Comparison of ENCODE assay signal across 9 mouse cellular contexts in genomic region chr9:114805151-114805671, GRCm38 (mm10). TPM values are rescaled to one million over a fixed set of nuclear protein-coding genes. Genes with fewer than 3 reads are reported as not detected.
A peak's percentile ranks its signal among the peaks of the same experiment; 100 is the strongest.
DNase-seq lines count a peak whose midpoint lies in the region; ATAC-seq lines count a peak whose summit lies in the region.
"Had no signal": no experiment of that assay in that cellular context is flagged by ENCODE, and none has a peak within 500 bp of the region (broad histone marks: within the 10 kb centered on the region; RNA-seq: fewer than 3 reads in every experiment).

No protein-coding gene starts in this region.

- H3K27me3 ChIP-seq in hindbrain, embryonic 12.5 days = peaks cover 3% of the 10 kb centered on the region; the same call in 1 of the 2 replicates
- no peaks in the 10 kb centered on the region for H3K27me3 ChIP-seq in hindbrain, embryonic 11.5 days (ENCODE audit: control insufficient read depth, insufficient read depth, low read length)
- no peaks in the 10 kb centered on the region for H3K27me3 ChIP-seq in intestine, embryonic 15.5 days (replicated peaks)
- 0 out of 2 replicates have a peak, but pooled peaks cover 7% of the 10 kb centered on the region for H3K27me3 ChIP-seq in midbrain, embryonic 13.5 days

- H3K36me3 ChIP-seq in hindbrain, embryonic 12.5 days = no peaks in the 10 kb centered on the region
- H3K36me3 ChIP-seq in hindbrain, embryonic 11.5 days (ENCODE audit: control insufficient read depth, insufficient read depth, low read length) = no peaks in the 10 kb centered on the region
- H3K36me3 ChIP-seq in intestine, embryonic 15.5 days = no peaks in the 10 kb centered on the region
- H3K36me3 ChIP-seq in midbrain, embryonic 13.5 days = no peaks in the 10 kb centered on the region
- H3K36me3 ChIP-seq: G1E had no signal

- H3K9ac ChIP-seq in hindbrain, embryonic 12.5 days = no peak overlapping the region
- H3K9ac ChIP-seq in hindbrain, embryonic 11.5 days (ENCODE audit: low read depth, low read length) = no peak overlapping the region
- H3K9ac ChIP-seq in intestine, embryonic 15.5 days = no peak overlapping the region
- no peak overlapping the region for H3K9ac ChIP-seq in midbrain, embryonic 13.5 days (replicated peaks)

- H3K9me3 ChIP-seq in hindbrain, embryonic 12.5 days (replicated peaks) = no peaks in the 10 kb centered on the region
- no peaks in the 10 kb centered on the region for H3K9me3 ChIP-seq in hindbrain, embryonic 11.5 days (ENCODE audit: control insufficient read depth, low read length)
- H3K9me3 ChIP-seq in intestine, embryonic 15.5 days = no peaks in the 10 kb centered on the region
- H3K9me3 ChIP-seq in midbrain, embryonic 13.5 days = no peaks in the 10 kb centered on the region

- 0 out of 2 replicates have a peak, but pooled peaks have one; percentile 35 for ATAC-seq in hindbrain, embryonic 12.5 days (ENCODE audit: low FRiP score)
- no peak for ATAC-seq in hindbrain, embryonic 11.5 days (ENCODE audit: low FRiP score)
- ATAC-seq in intestine, embryonic 15.5 days = peak; percentile 54
- peak; percentile 56 for ATAC-seq in midbrain, embryonic 13.5 days

- DNase-seq in hindbrain, embryonic 11.5 days (ENCODE audit: low spot score) = no peak
- peak; percentile 14 to 39 for DNase-seq in frontal cortex, postnatal 14 days (ENCODE audit: low spot score in 2 of 2)
- peak; percentile 22 to 47 for DNase-seq in left cerebral cortex, adult 18-20 months (ENCODE audit: low spot score in 2 of 2)
- DNase-seq in yolk sac, embryonic 10.5 days (ENCODE audit: low spot score) = no peak
- DNase-seq in cerebellum, postnatal 36 days = no peak

- no peak overlapping the region for H3K4me2 ChIP-seq in hindbrain, embryonic 12.5 days (replicated peaks)
- H3K4me2 ChIP-seq in hindbrain, embryonic 11.5 days (replicated peaks; ENCODE audit: low read depth, low read length) = no peak overlapping the region
- no peak overlapping the region for H3K4me2 ChIP-seq in intestine, embryonic 15.5 days (replicated peaks)
- no peak overlapping the region for H3K4me2 ChIP-seq in midbrain, embryonic 13.5 days (replicated peaks)

- H3K4me3 ChIP-seq in hindbrain, embryonic 12.5 days = no peak overlapping the region
- H3K4me3 ChIP-seq in hindbrain, embryonic 11.5 days (ENCODE audit: low read depth, low read length) = no peak overlapping the region
- no peak overlapping the region for H3K4me3 ChIP-seq in intestine, embryonic 15.5 days (replicated peaks)
- H3K4me3 ChIP-seq in midbrain, embryonic 13.5 days (replicated peaks) = no peak overlapping the region

- H3K27ac ChIP-seq in hindbrain, embryonic 12.5 days = no peak overlapping the region
- H3K27ac ChIP-seq in hindbrain, embryonic 11.5 days (ENCODE audit: low read depth, low read length) = no peak overlapping the region
- H3K27ac ChIP-seq in intestine, embryonic 15.5 days = no peak overlapping the region
- no peak overlapping the region for H3K27ac ChIP-seq in midbrain, embryonic 13.5 days

- H3K4me1 ChIP-seq in hindbrain, embryonic 12.5 days = peaks cover 10% of the 10 kb centered on the region
- H3K4me1 ChIP-seq in hindbrain, embryonic 11.5 days (replicated peaks; ENCODE audit: control insufficient read depth, insufficient read depth, low read length) = 0 out of 2 replicates have a peak, but pooled peaks cover 4% of the 10 kb centered on the region
- peaks cover 11% of the 10 kb centered on the region; the same call in 1 of the 2 replicates for H3K4me1 ChIP-seq in intestine, embryonic 15.5 days (replicated peaks)
- H3K4me1 ChIP-seq in midbrain, embryonic 13.5 days (replicated peaks) = peaks cover 8% of the 10 kb centered on the region

- WGBS in hindbrain, embryonic 12.5 days = 62% methylated on average over 19 of the region's 19 CpGs
- WGBS in hindbrain, embryonic 11.5 days = 73% methylated on average over 19 of the region's 19 CpGs
- 55% methylated on average over 19 of the region's 19 CpGs for WGBS in intestine, embryonic 15.5 days
- 70% methylated on average over 19 of the region's 19 CpGs for WGBS in midbrain, embryonic 13.5 days

RNA-seq across cellular contexts. Expression of gene Cmtm7, which starts 23.6 kb away (rescaled TPM):
- polyA plus RNA-seq in hindbrain, embryonic 12.5 days (2016; fragmentation: Nextera tagmentation; extraction: Ambion mirVana) = 43.9 and 50.9 TPM in 2 replicates
- 66.1 and 77.8 TPM in 2 replicates for polyA plus RNA-seq in hindbrain, embryonic 11.5 days (2014; fragmentation: Nextera tagmentation; extraction: Ambion mirVana)
- 89.8 and 100 TPM in 2 replicates for polyA plus RNA-seq in intestine, embryonic 15.5 days (2015; fragmentation: Nextera tagmentation; extraction: Ambion mirVana)
- total RNA-seq in left cerebral cortex, adult 18-20 months (2021) = 1 to 10 TPM; 3.6 to 5.0 TPM
- polyA plus RNA-seq in midbrain, embryonic 13.5 days (2015; fragmentation: Nextera tagmentation; extraction: Ambion mirVana) = 19.5 and 21.1 TPM in 2 replicates

RNA-seq across cellular contexts. Expression of gene Cmtm8, which starts 38.7 kb away (rescaled TPM):
- polyA plus RNA-seq in hindbrain, embryonic 12.5 days (2016; fragmentation: Nextera tagmentation; extraction: Ambion mirVana) = 24.1 and 41.5 TPM in 2 replicates
- polyA plus RNA-seq in hindbrain, embryonic 11.5 days (2014; fragmentation: Nextera tagmentation; extraction: Ambion mirVana) = 22.1 and 29.3 TPM in 2 replicates
- 56.6 and 63.0 TPM in 2 replicates for polyA plus RNA-seq in intestine, embryonic 15.5 days (2015; fragmentation: Nextera tagmentation; extraction: Ambion mirVana)
- total RNA-seq in left cerebral cortex, adult 18-20 months (2021) = 1 to 10 TPM; 1.5 to 1.9 TPM
- 7.7 and 9.1 TPM in 2 replicates for polyA plus RNA-seq in midbrain, embryonic 13.5 days (2015; fragmentation: Nextera tagmentation; extraction: Ambion mirVana)
- polyA plus RNA-seq: G1E had no signal

Comparison
In these comparisons a context has a peak if more than half of its experiments do, and no peak if none do; other contexts are left out.
1. DNase-seq: peak in frontal cortex, postnatal 14 days (2 of 2) and left cerebral cortex, adult 18-20 months (2 of 2); none in hindbrain, embryonic 11.5 days (single experiment), yolk sac, embryonic 10.5 days (single experiment) and cerebellum, postnatal 36 days (0 of 2).